Mouse (Mus musculus): Measurements from ENCODE around the gene Amz1.
A peak's percentile ranks its signal among the peaks of the same experiment; 100 is the strongest.

DNA sequence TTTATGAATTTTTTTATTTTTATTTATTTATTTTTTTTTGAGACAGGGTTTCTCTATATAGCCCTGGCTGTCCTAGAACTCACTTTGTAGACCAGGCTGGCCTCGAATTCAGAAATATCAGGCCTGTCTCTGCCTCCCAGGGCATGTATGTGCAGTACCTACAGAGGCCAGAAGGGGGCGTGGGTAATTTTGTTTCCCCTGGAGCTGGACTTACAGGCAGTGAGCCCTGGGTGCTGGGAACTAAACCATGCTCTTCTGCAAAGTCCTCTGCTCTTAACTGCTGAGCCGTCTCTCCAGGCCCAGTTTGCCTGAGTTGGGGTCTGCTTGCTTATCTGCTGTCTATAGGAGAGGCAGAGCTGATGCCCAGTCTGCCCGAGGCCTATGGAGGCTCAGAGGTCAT is 8.3 kb downstream of the Amz1 start:
- TF ChIP-seq POLR2A (IDR thresholded peaks at IDR 0.05; ENCODE audit: borderline replicate concordance, extremely low read depth, low read depth, low read length) (no peak), CTCF (IDR thresholded peaks at IDR 0.05; ENCODE audit: insufficient read depth, low read length) (peak; percentile 34; the same call in 1 of the 2 replicates)
